Mouse (Mus musculus) bone marrow macrophage, adult 2 months (primary cell): ENCODE data around the gene Eef1a1.

Source experiments
- CTCF ChIP-seq: IDR thresholded peaks from 2 replicates; pipeline ENCODE4 v1.5.1; 2012; ENCODE audit warnings: low read depth, mild to moderate bottlenecking, low read length, moderate library complexity
- POLR2A ChIP-seq: IDR thresholded peaks from 2 replicates; pipeline ENCODE4 v1.6.1; 2012; ENCODE audit warnings: mild to moderate bottlenecking, low read depth, low read length, borderline replicate concordance

GRCm38 (mm10) chr9:78430486-78430885 is 58.5 kb downstream of the Eef1a1 start:
- TF ChIP-seq CTCF, result no peak
- TF ChIP-seq POLR2A, result no peak
